Comparison of ENCODE assay signal across 13 mouse cellular contexts in genomic region chr16:44184769-44185168, GRCm38 (mm10).
"Had no signal": no experiment of that assay in that cellular context is flagged by ENCODE, and none has a peak within 500 bp of the region (broad histone marks: within the 10 kb centered on the region; RNA-seq: fewer than 3 reads in every experiment).

No protein-coding gene starts in this region.

- H3K27me3 ChIP-seq: midbrain, embryonic 12.5 days; midbrain, embryonic 15.5 days; neural tube, embryonic 12.5 days; stomach, embryonic 15.5 days had no signal

- H3K36me3 ChIP-seq: midbrain, embryonic 15.5 days; stomach, embryonic 15.5 days had no signal

- H3K27ac ChIP-seq: midbrain, embryonic 10.5 days; midbrain, embryonic 12.5 days; midbrain, embryonic 15.5 days; neural tube, embryonic 12.5 days; stomach, embryonic 15.5 days; stomach, postnatal 0 days had no signal

- DNase-seq: lung, embryonic 14.5 days; lung, postnatal 10 days; lung, postnatal 4 days; right cerebral cortex, postnatal 14 days; thymus, adult 2 months; thymus, postnatal 25 days; thymus, postnatal 4 days had no signal

- H3K9ac ChIP-seq: lung, embryonic 14.5 days; midbrain, embryonic 12.5 days; midbrain, embryonic 15.5 days; neural tube, embryonic 12.5 days; stomach, embryonic 15.5 days had no signal

- ATAC-seq: midbrain, embryonic 15.5 days had no signal

- H3K9me3 ChIP-seq: midbrain, embryonic 15.5 days; neural tube, embryonic 12.5 days; stomach, embryonic 15.5 days had no signal

- H3K4me2 ChIP-seq: lung, embryonic 14.5 days; midbrain, embryonic 12.5 days; midbrain, embryonic 15.5 days; neural tube, embryonic 12.5 days; stomach, embryonic 15.5 days had no signal

- H3K4me1 ChIP-seq: midbrain, embryonic 10.5 days; midbrain, embryonic 12.5 days; midbrain, embryonic 15.5 days; neural tube, embryonic 12.5 days had no signal

- H3K4me3 ChIP-seq: midbrain, embryonic 10.5 days; midbrain, embryonic 12.5 days; midbrain, embryonic 15.5 days; neural tube, embryonic 12.5 days; stomach, embryonic 15.5 days had no signal
